Mouse (Mus musculus): ENCODE results near the gene Gm5431. TPM values are rescaled to one million over a fixed set of nuclear protein-coding genes. Genes with fewer than 3 reads are reported as not detected.
A peak's percentile ranks its signal among the peaks of the same experiment; 100 is the strongest.

Gene Gm5431
- polyA plus RNA-seq, 1 experiment from 2014 or later: 0.30 TPM

DNA sequence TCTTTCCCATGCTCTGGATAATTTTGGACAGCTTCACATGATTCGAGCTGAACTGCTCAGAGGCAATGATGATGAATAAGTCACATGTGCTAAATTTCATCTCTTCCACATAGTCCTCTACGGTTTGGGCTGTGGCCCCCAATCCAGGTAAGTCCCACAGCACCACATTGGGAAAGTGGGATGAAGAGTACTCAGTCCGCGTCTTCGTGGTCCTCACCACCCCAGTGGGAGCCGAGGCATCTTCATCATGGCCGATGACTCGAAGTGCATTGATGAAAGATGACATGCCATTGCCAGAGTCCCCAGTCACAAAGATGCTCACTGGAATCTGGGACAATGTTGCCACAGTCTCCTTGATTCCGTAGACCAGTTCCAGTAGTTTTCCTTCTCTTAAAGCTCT, 35.5 kb downstream of the Gm5431 start:
- DNase-seq (ENCODE audit: low spot score) (no peak), ATAC-seq (replicated peaks; ENCODE audit: low FRiP score, low TSS enrichment, low read depth) (no peak)
- H3K9ac ChIP-seq (ENCODE audit: low read length): no peak overlapping the region
- H3K4me2 ChIP-seq (ENCODE audit: low read length): no peak overlapping the region
- 95% methylated on average over 9 of the region's 9 CpGs for WGBS
- peaks cover 16% of the 10 kb centered on the region; the same call in 1 of the 2 replicates for H3K36me3 ChIP-seq (ENCODE audit: control insufficient read depth, insufficient read depth, low read length)
- no peak overlapping the region for H3K4me3 ChIP-seq (ENCODE audit: low read depth, low read length)
- no peaks in the 10 kb centered on the region for H3K9me3 ChIP-seq (ENCODE audit: control insufficient read depth, low read length)
- no peaks in the 10 kb centered on the region for H3K27me3 ChIP-seq (replicated peaks; ENCODE audit: control insufficient read depth, insufficient read depth, low read length)
- no peak overlapping the region for H3K27ac ChIP-seq (ENCODE audit: low read depth)
- peaks cover 17% of the 10 kb centered on the region for H3K4me1 ChIP-seq (replicated peaks; ENCODE audit: control insufficient read depth, insufficient read depth, low read length)

DNA sequence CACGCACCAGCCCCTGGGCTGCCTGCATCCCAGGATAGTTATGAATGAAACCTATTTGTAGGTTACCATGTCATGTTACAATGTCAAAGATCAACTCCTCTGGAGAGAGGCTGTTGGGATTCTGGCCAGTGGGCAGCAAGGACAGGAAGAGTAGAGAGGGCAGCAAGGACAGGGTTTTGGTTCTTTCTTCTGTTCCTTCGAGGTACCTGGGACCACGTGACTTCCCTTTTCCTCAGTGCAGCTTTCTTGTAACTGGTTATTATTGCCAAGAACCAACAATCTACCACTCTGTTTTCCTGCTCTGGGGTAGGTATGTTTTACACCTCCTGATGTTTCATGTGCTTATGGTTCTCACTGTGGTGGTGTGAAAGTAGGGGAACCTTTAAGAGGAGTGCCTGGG, 38.2 kb downstream of the Gm5431 start:
- H3K4me1 ChIP-seq (replicated peaks; ENCODE audit: control insufficient read depth, insufficient read depth, low read length): peaks cover 3% of the 10 kb centered on the region; the same call in 1 of the 2 replicates
- H3K27ac ChIP-seq (ENCODE audit: low read depth): no peak overlapping the region
- WGBS: 87% methylated on average over 3 of the region's 3 CpGs
- DNase-seq (ENCODE audit: low spot score): no peak
- H3K9ac ChIP-seq (ENCODE audit: low read length): no peak overlapping the region
- no peak for ATAC-seq (replicated peaks; ENCODE audit: low FRiP score, low TSS enrichment, low read depth)
- H3K4me2 ChIP-seq (ENCODE audit: low read length): no peak overlapping the region
- H3K4me3 ChIP-seq (ENCODE audit: low read depth, low read length): no peak overlapping the region
- no peaks in the 10 kb centered on the region for H3K27me3 ChIP-seq (replicated peaks; ENCODE audit: control insufficient read depth, insufficient read depth, low read length)
- H3K9me3 ChIP-seq (ENCODE audit: control insufficient read depth, low read length): no peaks in the 10 kb centered on the region
- peaks cover 16% of the 10 kb centered on the region; the same call in 1 of the 2 replicates for H3K36me3 ChIP-seq (ENCODE audit: control insufficient read depth, insufficient read depth, low read length)

- Histone ChIP-seq H3K9me3 (ENCODE audit: control insufficient read depth, low read length) (no peaks in the 10 kb centered on the region), H3K4me2 (ENCODE audit: low read length) (no peak overlapping the region), H3K4me3 (ENCODE audit: low read depth, low read length) (no peak overlapping the region), H3K27me3 (replicated peaks; ENCODE audit: control insufficient read depth, insufficient read depth, low read length) (no peaks in the 10 kb centered on the region), H3K36me3 (ENCODE audit: control insufficient read depth, insufficient read depth, low read length) (peaks cover 16% of the 10 kb centered on the region; the same call in 1 of the 2 replicates), H3K4me1 (replicated peaks; ENCODE audit: control insufficient read depth, insufficient read depth, low read length) (no peaks in the 10 kb centered on the region), H3K27ac (ENCODE audit: low read depth) (no peak overlapping the region), H3K9ac (ENCODE audit: low read length) (no peak overlapping the region)
- ATAC-seq (replicated peaks; ENCODE audit: low FRiP score, low TSS enrichment, low read depth) (no peak), DNase-seq (ENCODE audit: low spot score) (no peak)
- WGBS: 84% methylated on average over 1 of the region's 1 CpGs
Observed at GRCm38 (mm10) chr11:48862784-48863319, 39.2 kb downstream of the Gm5431 start.

DNA sequence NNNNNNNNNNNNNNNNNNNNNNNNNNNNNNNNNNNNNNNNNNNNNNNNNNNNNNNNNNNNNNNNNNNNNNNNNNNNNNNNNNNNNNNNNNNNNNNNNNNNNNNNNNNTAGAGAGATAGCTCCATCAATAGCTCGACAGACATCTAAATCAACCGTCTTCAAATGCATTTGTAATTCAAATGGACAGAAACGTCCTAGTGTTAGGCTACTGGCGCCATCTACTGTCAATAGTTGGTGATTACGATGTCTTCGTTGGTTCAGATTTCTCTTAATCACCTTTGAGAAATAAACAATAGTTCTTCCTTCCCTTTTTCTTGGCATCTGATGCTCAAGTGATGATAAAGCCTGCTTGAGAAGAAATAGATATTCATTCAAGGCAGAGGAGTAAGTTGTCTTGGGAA, 43.0 kb downstream of the Gm5431 start:
- Histone ChIP-seq H3K36me3 (ENCODE audit: control insufficient read depth, insufficient read depth, low read length) (no peaks in the 10 kb centered on the region), H3K4me1 (replicated peaks; ENCODE audit: control insufficient read depth, insufficient read depth, low read length) (peaks cover 11% of the 10 kb centered on the region; the same call in 1 of the 2 replicates), H3K27ac (ENCODE audit: low read depth) (no peak overlapping the region), H3K9me3 (ENCODE audit: control insufficient read depth, low read length) (no peaks in the 10 kb centered on the region), H3K4me3 (ENCODE audit: low read depth, low read length) (no peak overlapping the region), H3K9ac (ENCODE audit: low read length) (no peak overlapping the region), H3K27me3 (replicated peaks; ENCODE audit: control insufficient read depth, insufficient read depth, low read length) (no peaks in the 10 kb centered on the region), H3K4me2 (ENCODE audit: low read length) (peak overlapping the region; percentile 67)
- under 1% methylated on average over 6 of the region's 6 CpGs for WGBS
- ATAC-seq (replicated peaks; ENCODE audit: low FRiP score, low TSS enrichment, low read depth): no peak
- no peak for DNase-seq (ENCODE audit: low spot score)

- peak; percentile 99 for DNase-seq (ENCODE audit: low spot score)
- Histone ChIP-seq H3K4me1 (replicated peaks; ENCODE audit: control insufficient read depth, insufficient read depth, low read length) (peaks cover 12% of the 10 kb centered on the region; the same call in 1 of the 2 replicates), H3K27me3 (replicated peaks; ENCODE audit: control insufficient read depth, insufficient read depth, low read length) (0 out of 2 replicates have a peak, but pooled peaks cover 5% of the 10 kb centered on the region), H3K36me3 (ENCODE audit: control insufficient read depth, insufficient read depth, low read length) (no peaks in the 10 kb centered on the region), H3K4me3 (ENCODE audit: low read depth, low read length) (peak overlapping the region; percentile 56), H3K27ac (ENCODE audit: low read depth) (0 out of 2 replicates have a peak overlapping the region, but pooled peaks have one; percentile 16), H3K9me3 (ENCODE audit: control insufficient read depth, low read length) (0 out of 2 replicates have a peak, but pooled peaks cover 2% of the 10 kb centered on the region), H3K4me2 (ENCODE audit: low read length) (peak overlapping the region; percentile 67), H3K9ac (ENCODE audit: low read length) (peak overlapping the region; percentile 44)
- ATAC-seq (replicated peaks; ENCODE audit: low FRiP score, low TSS enrichment, low read depth): peak; percentile 73
- under 1% methylated on average over 31 of the region's 31 CpGs for WGBS
Observed at GRCm38 (mm10) chr11:48853474-48854180, 48.4 kb downstream of the Gm5431 start.

- Histone ChIP-seq H3K36me3 (ENCODE audit: control insufficient read depth, insufficient read depth, low read length) (no peaks in the 10 kb centered on the region), H3K9ac (ENCODE audit: low read length) (peak overlapping the region; percentile 44), H3K27me3 (replicated peaks; ENCODE audit: control insufficient read depth, insufficient read depth, low read length) (0 out of 2 replicates have a peak, but pooled peaks cover 5% of the 10 kb centered on the region), H3K4me3 (ENCODE audit: low read depth, low read length) (peak overlapping the region; percentile 56), H3K4me2 (ENCODE audit: low read length) (peak overlapping the region; percentile 67), H3K27ac (ENCODE audit: low read depth) (no peak overlapping the region), H3K9me3 (ENCODE audit: control insufficient read depth, low read length) (0 out of 2 replicates have a peak, but pooled peaks cover 2% of the 10 kb centered on the region), H3K4me1 (replicated peaks; ENCODE audit: control insufficient read depth, insufficient read depth, low read length) (peaks cover 12% of the 10 kb centered on the region; the same call in 1 of the 2 replicates)
- ATAC-seq (replicated peaks; ENCODE audit: low FRiP score, low TSS enrichment, low read depth): peak; percentile 0; the same call in 1 of the 2 replicates
- DNase-seq (ENCODE audit: low spot score): no peak
- WGBS: 9% methylated on average over 23 of the region's 23 CpGs
Observed at GRCm38 (mm10) chr11:48852624-48853473, 49.2 kb downstream of the Gm5431 start.

DNA sequence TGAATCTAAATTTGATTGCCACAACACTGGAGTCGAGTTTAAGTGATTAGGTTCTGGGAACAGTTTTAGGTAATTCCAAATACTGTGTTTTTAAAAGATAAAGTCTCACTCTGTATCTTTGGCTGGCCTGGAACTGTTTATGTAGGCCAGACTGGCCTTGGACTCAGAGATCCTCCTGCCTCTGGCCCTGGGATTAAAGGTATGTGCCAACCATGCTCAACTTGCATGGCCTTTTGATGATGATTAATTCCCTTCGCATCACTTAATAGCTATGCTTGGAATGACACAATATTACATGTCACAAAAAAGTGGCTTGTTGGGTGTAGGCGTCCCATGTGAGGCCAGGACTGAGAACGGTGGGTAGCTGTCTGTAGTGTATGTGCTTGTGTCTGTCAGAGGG, 49.8 kb downstream of the Gm5431 start:
- 0 out of 2 replicates have a peak, but pooled peaks cover 2% of the 10 kb centered on the region for H3K9me3 ChIP-seq (ENCODE audit: control insufficient read depth, low read length)
- H3K4me3 ChIP-seq (ENCODE audit: low read depth, low read length): no peak overlapping the region
- ATAC-seq (replicated peaks; ENCODE audit: low FRiP score, low TSS enrichment, low read depth) (no peak), DNase-seq (ENCODE audit: low spot score) (no peak)
- 78% methylated on average over 4 of the region's 4 CpGs for WGBS
- no peak overlapping the region for H3K9ac ChIP-seq (ENCODE audit: low read length)
- H3K27ac ChIP-seq (ENCODE audit: low read depth): no peak overlapping the region
- H3K4me1 ChIP-seq (replicated peaks; ENCODE audit: control insufficient read depth, insufficient read depth, low read length): peaks cover 12% of the 10 kb centered on the region; the same call in 1 of the 2 replicates
- H3K4me2 ChIP-seq (ENCODE audit: low read length): no peak overlapping the region; the same call in 1 of the 2 replicates
- H3K36me3 ChIP-seq (ENCODE audit: control insufficient read depth, insufficient read depth, low read length): no peaks in the 10 kb centered on the region
- H3K27me3 ChIP-seq (replicated peaks; ENCODE audit: control insufficient read depth, insufficient read depth, low read length): 0 out of 2 replicates have a peak, but pooled peaks cover 5% of the 10 kb centered on the region

GRCm38 (mm10) chr11:48851270-48851995, 50.6 kb downstream of the Gm5431 start:
- Histone ChIP-seq H3K4me3 (ENCODE audit: low read depth, low read length) (no peak overlapping the region), H3K9me3 (ENCODE audit: control insufficient read depth, low read length) (0 out of 2 replicates have a peak, but pooled peaks cover 2% of the 10 kb centered on the region), H3K36me3 (ENCODE audit: control insufficient read depth, insufficient read depth, low read length) (no peaks in the 10 kb centered on the region), H3K4me1 (replicated peaks; ENCODE audit: control insufficient read depth, insufficient read depth, low read length) (peaks cover 12% of the 10 kb centered on the region; the same call in 1 of the 2 replicates), H3K9ac (ENCODE audit: low read length) (no peak overlapping the region), H3K27me3 (replicated peaks; ENCODE audit: control insufficient read depth, insufficient read depth, low read length) (0 out of 2 replicates have a peak, but pooled peaks cover 5% of the 10 kb centered on the region), H3K4me2 (ENCODE audit: low read length) (no peak overlapping the region), H3K27ac (ENCODE audit: low read depth) (no peak overlapping the region)
- ATAC-seq (replicated peaks; ENCODE audit: low FRiP score, low TSS enrichment, low read depth) (no peak), DNase-seq (ENCODE audit: low spot score) (no peak)
- WGBS: 83% methylated on average over 4 of the region's 4 CpGs

Measured in intestine, embryonic 14.5 days (tissue).